ENCODE assay signal across 26 mouse cellular contexts in the genomic region with DNA sequence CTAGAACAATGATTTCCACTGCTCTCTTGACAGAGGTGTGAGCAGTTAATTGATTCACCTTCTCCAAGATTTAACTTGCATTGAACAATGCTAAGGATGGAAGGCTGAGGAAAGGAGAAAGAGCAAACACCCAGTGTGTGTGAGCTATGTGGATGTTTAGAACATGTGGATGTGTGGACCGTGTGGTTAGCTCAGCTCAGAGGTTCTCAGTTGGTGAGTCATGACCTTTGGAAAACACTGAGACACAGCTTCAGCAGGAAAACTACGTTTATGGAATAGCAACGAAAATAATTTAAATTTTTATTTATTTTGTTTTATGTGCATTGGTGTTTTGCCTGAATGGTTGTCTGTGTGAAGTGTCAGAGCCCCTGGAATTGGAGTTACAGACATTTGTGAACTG. TPM values are rescaled to one million over a fixed set of nuclear protein-coding genes. Genes with fewer than 3 reads are reported as not detected.
DNase-seq lines count a peak whose midpoint lies in the region; ATAC-seq and TF ChIP-seq lines count a peak whose summit lies in the region.
"Had no signal": no experiment of that assay in that cellular context is flagged by ENCODE, and none has a peak within 500 bp of the region (broad histone marks: within the 10 kb centered on the region; RNA-seq: fewer than 3 reads in every experiment).

No protein-coding gene starts in this region.

- no peak for TF ChIP-seq CTCF in C2C12 (IDR thresholded peaks at IDR 0.05; ENCODE audit: control insufficient read depth, insufficient read depth, insufficient read length)
- TF ChIP-seq CTCF in embryonic fibroblast, embryonic 13.5 days (IDR thresholded peaks at IDR 0.05; ENCODE audit: borderline replicate concordance, insufficient read depth, low read length): no peak

- peaks cover 61% of the 10 kb centered on the region for H3K79me3 ChIP-seq in C2C12 (ENCODE audit: low read depth)

- H3K79me2 ChIP-seq in C2C12 (ENCODE audit: control insufficient read depth, insufficient read depth): peaks cover 86% of the 10 kb centered on the region

- no peak overlapping the region for H3K4me2 ChIP-seq in midbrain, embryonic 16.5 days (ENCODE audit: low read length)
- H3K4me2 ChIP-seq: embryonic facial prominence, embryonic 13.5 days; embryonic facial prominence, embryonic 15.5 days; forebrain, embryonic 13.5 days; forebrain, embryonic 15.5 days had no signal

- H3K27me3 ChIP-seq in C2C12 (ENCODE audit: control insufficient read depth, insufficient read depth, insufficient read length): no peaks in the 10 kb centered on the region
- no peaks in the 10 kb centered on the region for H3K27me3 ChIP-seq in midbrain, embryonic 16.5 days (ENCODE audit: control insufficient read depth, insufficient read depth, low read depth, low read length)
- H3K27me3 ChIP-seq: embryonic facial prominence, embryonic 13.5 days; embryonic facial prominence, embryonic 15.5 days; forebrain, embryonic 13.5 days; forebrain, embryonic 15.5 days; Patski had no signal

- no peak for TF ChIP-seq POLR2A in embryonic fibroblast, embryonic 13.5 days (IDR thresholded peaks at IDR 0.05; ENCODE audit: low read depth, low read length)

- H3ac ChIP-seq in C2C12 (ENCODE audit: control insufficient read depth, insufficient read length, low read depth): no peak overlapping the region

- ATAC-seq in midbrain, embryonic 16.5 days: no peak
- ATAC-seq: activated CD4-positive, CD25-positive, alpha-beta regulatory T cell, adult 4 months; forebrain, embryonic 13.5 days; forebrain, embryonic 15.5 days; forebrain, postnatal 0 days; Patski had no signal

- H3K27ac ChIP-seq in embryonic fibroblast, embryonic 13.5 days (ENCODE audit: insufficient read depth, low read length): peak overlapping the region; percentile 27; the same call in 1 of the 2 replicates
- no peak overlapping the region for H3K27ac ChIP-seq in midbrain, embryonic 16.5 days (ENCODE audit: low read length)
- H3K27ac ChIP-seq: embryonic facial prominence, embryonic 13.5 days; embryonic facial prominence, embryonic 15.5 days; forebrain, embryonic 13.5 days; forebrain, embryonic 15.5 days had no signal

- 87% methylated on average over 3 of the region's 3 CpGs for whole genome bisulfite sequencing in midbrain, embryonic 16.5 days

- H3K9me3 ChIP-seq in midbrain, embryonic 16.5 days (replicated peaks; ENCODE audit: control insufficient read depth, low read length, poor library complexity, severe bottlenecking): no peaks in the 10 kb centered on the region
- H3K9me3 ChIP-seq: embryonic facial prominence, embryonic 13.5 days; embryonic facial prominence, embryonic 15.5 days; forebrain, embryonic 13.5 days; forebrain, embryonic 15.5 days had no signal

- peak; percentile 18 for DNase-seq in 3134 (ENCODE audit: extremely low read depth, insufficient read length, low spot score)
- peak; percentile 66 for DNase-seq in 3T3-L1 (ENCODE audit: low read depth, low spot score)
- no peak for DNase-seq in cerebellum, adult 11-12 months
- no peak for DNase-seq in layer of hippocampus, postnatal 36 days
- no peak for DNase-seq in cerebellum, postnatal 10 days
- DNase-seq: adrenal gland, adult 8-10 months; adrenal gland, postnatal 14 days; adrenal gland, postnatal 36 days; B cell, adult 2 months; cerebellum, adult 11 months; cerebellum, adult 2 months; cerebellum, adult 9-10 months; cerebellum, postnatal 14 days; cerebellum, postnatal 36 days; embryo, embryonic 11 days; forebrain, postnatal 0 days had no signal

- H3K36me3 ChIP-seq in C2C12 (ENCODE audit: control insufficient read depth, insufficient read depth): no peaks in the 10 kb centered on the region
- no peaks in the 10 kb centered on the region for H3K36me3 ChIP-seq in midbrain, embryonic 16.5 days (ENCODE audit: control insufficient read depth, insufficient read depth, low read length)
- H3K36me3 ChIP-seq: embryonic facial prominence, embryonic 15.5 days; forebrain, embryonic 15.5 days had no signal

- no peak overlapping the region for H3K4me3 ChIP-seq in C2C12 (ENCODE audit: insufficient read depth, poor library complexity, severe bottlenecking)
- H3K4me3 ChIP-seq in embryonic fibroblast, embryonic 13.5 days (ENCODE audit: insufficient read depth, low read length): no peak overlapping the region
- no peak overlapping the region for H3K4me3 ChIP-seq in midbrain, embryonic 16.5 days (ENCODE audit: low read depth, low read length)
- H3K4me3 ChIP-seq: embryonic facial prominence, embryonic 13.5 days; embryonic facial prominence, embryonic 15.5 days; forebrain, embryonic 13.5 days; forebrain, embryonic 15.5 days had no signal

- peaks cover 19% of the 10 kb centered on the region for H3K4me1 ChIP-seq in embryonic fibroblast, embryonic 13.5 days (ENCODE audit: control insufficient read depth, insufficient read depth, low read length)
- peaks cover 10% of the 10 kb centered on the region for H3K4me1 ChIP-seq in midbrain, embryonic 16.5 days (ENCODE audit: control insufficient read depth, insufficient read depth, low read length)

- no peak overlapping the region for H3K9ac ChIP-seq in midbrain, embryonic 16.5 days (ENCODE audit: low read depth, low read length)
- H3K9ac ChIP-seq: embryonic facial prominence, embryonic 13.5 days; embryonic facial prominence, embryonic 15.5 days; forebrain, embryonic 13.5 days; forebrain, embryonic 15.5 days; forebrain, postnatal 0 days had no signal

TF ChIP-seq in C2C12, 6 proteins besides CTCF, POLR2A, EP300 and RAD21:
- TF ChIP-seq MAX (IDR thresholded peaks at IDR 0.05) (peak; percentile 61), USF1 (IDR thresholded peaks at IDR 0.05; ENCODE audit: low read depth) (no peak)

RNA-seq across cellular contexts. Expression of a gene that starts 40.0 kb away (rescaled TPM):
- polyA plus RNA-seq in C2C12 (2012; fragmentation: generic; extraction: Trizol): 0.06 TPM
- 0.46 and 0.53 TPM in 2 replicates for polyA plus RNA-seq in embryonic fibroblast, embryonic 13.5 days (2011; ENCODE audit: insufficient read length, low read depth, missing spikeins)
- total RNA-seq in layer of hippocampus, postnatal 36 days (2021): 1 to 10 TPM; 6.8 TPM
- polyA plus RNA-seq in midbrain, embryonic 16.5 days (2015; fragmentation: Nextera tagmentation; extraction: Ambion mirVana): 0.93 and 1.3 TPM in 2 replicates
- polyA plus RNA-seq: embryonic facial prominence, embryonic 11.5 days had no signal

RNA-seq across cellular contexts. Expression of a gene that starts 53.0 kb away (rescaled TPM):
- 4.7 TPM for polyA plus RNA-seq in C2C12 (2012; fragmentation: generic; extraction: Trizol)
- polyA plus RNA-seq in embryonic fibroblast, embryonic 13.5 days (2011; ENCODE audit: insufficient read length, low read depth, missing spikeins): 7.2 and 11.7 TPM in 2 replicates
- 10 to 100 TPM; 19.7 to 21.8 TPM for total RNA-seq in layer of hippocampus, postnatal 36 days (2021)
- 26.7 and 29.1 TPM in 2 replicates for polyA plus RNA-seq in midbrain, embryonic 16.5 days (2015; fragmentation: Nextera tagmentation; extraction: Ambion mirVana)

RNA-seq across cellular contexts. Expression of a gene that starts 54.3 kb away (rescaled TPM):
- polyA plus RNA-seq in C2C12 (2012; fragmentation: generic; extraction: Trizol): 36.6 TPM
- polyA plus RNA-seq in embryonic fibroblast, embryonic 13.5 days (2011; ENCODE audit: insufficient read length, low read depth, missing spikeins): 37.5 and 43.8 TPM in 2 replicates
- 100 to 1,000 TPM; 110 to 118 TPM for total RNA-seq in layer of hippocampus, postnatal 36 days (2021)
- polyA plus RNA-seq in midbrain, embryonic 16.5 days (2015; fragmentation: Nextera tagmentation; extraction: Ambion mirVana): 73.2 and 73.4 TPM in 2 replicates

Comparison
In these comparisons a context has a peak if more than half of its experiments do, and no peak if none do; other contexts are left out.
1. DNase-seq: peak in 3134 (single experiment) and 3T3-L1 (single experiment); none in cerebellum, adult 11-12 months (single experiment), layer of hippocampus, postnatal 36 days (0 of 2) and cerebellum, postnatal 10 days (0 of 2).